Mouse (Mus musculus) small intestine, adult 2 months (tissue): ENCODE data around the gene AF366264. TPM values are rescaled to one million over a fixed set of nuclear protein-coding genes. Genes with fewer than 3 reads are reported as not detected.
A peak's percentile ranks its signal among the peaks of the same experiment; 100 is the strongest.

Experiments
- H3K27ac ChIP-seq: fragments of 200-500 bp; 2 replicates; pipeline ENCODE4 v1.5.1; 2012; ENCODE audit warnings: low read depth, low read length, control low read depth, inconsistent platforms; ENCODE audit not compliant: insufficient read depth
- H3K27me3 ChIP-seq: fragments of 200-500 bp; 2 replicates; pipeline ENCODE4 v1.6.1; 2012; ENCODE audit warnings: mild to moderate bottlenecking, moderate library complexity, low read length, inconsistent platforms; ENCODE audit not compliant: control insufficient read depth, insufficient read depth
- H3K36me3 ChIP-seq: fragments of 200-500 bp; 2 replicates; pipeline ENCODE4 v1.6.1; 2012; ENCODE audit warnings: mild to moderate bottlenecking, low read length, control low read depth, inconsistent platforms; ENCODE audit not compliant: control insufficient read depth, insufficient read depth
- H3K4me1 ChIP-seq: fragments of 200-500 bp; 2 replicates; pipeline ENCODE4 v1.6.1; 2012; ENCODE audit warnings: low read length, inconsistent platforms, mixed read lengths; ENCODE audit not compliant: control insufficient read depth, insufficient read depth, insufficient read length
- H3K4me3 ChIP-seq: fragments of 200-500 bp; 2 replicates; pipeline ENCODE4 v1.5.1; 2012; ENCODE audit warnings: low read depth, mild to moderate bottlenecking, control low read depth, inconsistent platforms, low read length, moderate library complexity
- CTCF ChIP-seq: fragments of 200-500 bp; IDR thresholded peaks from 2 replicates; pipeline ENCODE4 v1.5.1; 2012; ENCODE audit warnings: low read depth, mild to moderate bottlenecking, control low read depth, inconsistent platforms, low read length, moderate library complexity, mixed read lengths; ENCODE audit not compliant: insufficient replicate concordance, insufficient read length; ENCODE audit errors: extremely low read depth
- POLR2A ChIP-seq: fragments of 200-500 bp; IDR thresholded peaks from 2 replicates; pipeline ENCODE4 v1.6.1; 2012; ENCODE audit warnings: low read depth, mild to moderate bottlenecking, control low read depth, inconsistent platforms, low read length, moderate library complexity
- WGBS: fragments of 180-500 bp; shearing (Covaris S2); methylation state at CpG from one replicate; pipeline ENCODE4 v1.1.7; 2018; 5-methylcytosine and 5-hydroxymethylcytosine counted together
- polyA plus RNA-seq: library from polyadenylated mRNA; depleted of rRNA; stranded (reverse); fragments of >200 nt; gene quantifications from 2 replicates; pipeline ENCODE4 v1.2.3, GENCODE M21; 2012; rRNA removed

The AF366264 gene
- polyA plus RNA-seq, 1 experiment: not detected

DNA sequence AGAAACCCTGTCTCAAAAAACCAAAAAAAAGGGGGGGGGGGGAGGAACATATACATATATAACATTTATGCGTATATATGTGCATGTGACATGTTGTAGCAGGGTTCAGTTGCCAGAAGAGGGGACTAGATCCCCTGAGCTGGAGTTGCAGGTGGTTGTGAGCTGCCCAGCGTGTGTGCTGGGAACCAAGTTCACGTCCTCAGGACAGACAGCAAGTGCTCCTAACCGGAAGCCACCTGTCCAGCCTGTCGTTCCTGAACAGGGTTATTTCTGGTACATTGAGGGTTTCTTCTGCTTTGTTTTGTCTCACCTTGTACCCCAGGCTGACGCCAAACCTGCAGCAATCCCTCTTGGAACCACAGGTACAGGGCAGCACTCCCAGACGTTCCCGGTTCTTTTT, 48.6 kb downstream of the AF366264 start:
- H3K27ac ChIP-seq: no peak overlapping the region
- WGBS: 99% methylated on average over 8 of the region's 8 CpGs
- TF ChIP-seq POLR2A: no peak
- no peak for TF ChIP-seq CTCF

DNA sequence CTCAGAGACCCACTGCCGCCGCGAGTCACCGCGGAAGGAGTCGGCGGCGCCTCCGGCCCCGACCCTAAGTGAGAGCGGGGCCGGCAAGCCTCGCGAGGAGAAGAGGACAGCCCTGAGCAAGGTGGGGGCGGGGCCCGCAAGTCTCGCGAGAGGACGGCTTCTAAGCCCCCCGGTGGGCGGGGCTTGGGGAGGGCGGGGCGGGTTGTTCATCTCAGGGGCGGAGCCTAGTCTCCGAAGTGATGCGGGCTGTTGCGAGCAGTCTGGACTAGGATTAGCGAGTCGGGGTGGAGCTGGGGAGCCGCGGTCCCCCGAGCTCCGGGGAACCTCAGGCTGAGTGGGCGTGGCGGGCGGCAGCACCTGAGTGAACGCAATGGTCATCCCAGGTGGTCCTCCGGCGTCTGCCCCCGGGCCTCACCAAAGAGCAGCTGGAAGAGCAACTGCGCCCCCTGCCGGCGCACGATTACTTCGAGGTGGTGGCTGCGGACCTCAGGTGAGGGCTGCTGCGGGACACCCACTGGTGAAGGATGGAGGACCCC, 52.4 kb downstream of the AF366264 start:
- under 1% methylated on average over 47 of the region's 47 CpGs for WGBS
- Histone ChIP-seq H3K4me3 (peak overlapping the region; percentile 92), H3K36me3 (peaks cover 7% of the 10 kb centered on the region), H3K27ac (peak overlapping the region; percentile 95), H3K27me3 (no peaks in the 10 kb centered on the region), H3K4me1 (peaks cover 4% of the 10 kb centered on the region)
- TF ChIP-seq POLR2A (peak; percentile 9; the same call in 1 of the 2 replicates), CTCF (peak; percentile 89)

More for the DNA sequence above, 48.6 kb downstream of the AF366264 start:
- H3K36me3 ChIP-seq: peaks cover 9% of the 10 kb centered on the region
- H3K4me1 ChIP-seq: peaks cover 11% of the 10 kb centered on the region
- no peak overlapping the region for H3K4me3 ChIP-seq
- no peaks in the 10 kb centered on the region for H3K27me3 ChIP-seq

GRCm38 (mm10) chr8:13785250-13785763, 52.9 kb downstream of the AF366264 start, which contains the start of gene Upf3a:
TSS of gene Upf3a (plus strand) at chr8:13785615.
- Histone ChIP-seq H3K36me3 (peaks cover 11% of the 10 kb centered on the region), H3K4me3 (peak within 1 kb of the TSS; percentile 92), H3K4me1 (peaks cover 4% of the 10 kb centered on the region), H3K27ac (peak within 1 kb of the TSS; percentile 95), H3K27me3 (no peaks in the 10 kb centered on the region)
- peak; percentile 75 for TF ChIP-seq CTCF
- peak; percentile 59; the same call in 1 of the 2 replicates for TF ChIP-seq POLR2A
- WGBS: 1% methylated on average over 47 of the region's 47 CpGs

Other genes starting within 250 kb of the AF366264 start
- gene Rasa3, start 160.8 kb downstream of the AF366264 start, polyA plus RNA-seq: 8.5 and 13.1 TPM in 2 replicates
- gene Cfap97d2, start 132.5 kb downstream of the AF366264 start, polyA plus RNA-seq: not detected in 2 replicates
- 10.4 and 17.5 TPM in 2 replicates for gene Cdc16, start 80.7 kb downstream of the AF366264 start, polyA plus RNA-seq
- gene Upf3a, start 52.8 kb downstream of the AF366264 start, polyA plus RNA-seq: 3.4 and 5.3 TPM in 2 replicates
- 1.7 and 2.6 TPM in 2 replicates for gene Champ1, start 31.3 kb upstream of the AF366264 start, polyA plus RNA-seq
- gene Coprs, start 51.9 kb upstream of the AF366264 start, polyA plus RNA-seq: 6.7 and 16.0 TPM in 2 replicates